Mouse (Mus musculus) midbrain, embryonic 12.5 days (tissue): Measurements from ENCODE around the gene Cdkl1. TPM values are rescaled to one million over a fixed set of nuclear protein-coding genes. Genes with fewer than 3 reads are reported as not detected.

Experiments
- ATAC-seq: fragments of 200-750 bp; cut with Nextera tagmentation; 2 replicates; pipeline ENCODE4 v1.8.0; 2017; ENCODE audit warnings: low read depth, moderate TSS enrichment, moderate library complexity; ENCODE audit not compliant: low FRiP score
- H3K27ac ChIP-seq: fragments of 300-500 bp; sonication (generic); replicated peaks from 2 replicates; pipeline ENCODE4 v1.5.1; 2016; ENCODE audit warnings: mild to moderate bottlenecking
- H3K27me3 ChIP-seq: fragments of 300-500 bp; sonication (generic); 2 replicates; pipeline ENCODE4 v1.6.1; 2016; ENCODE audit warnings: mild to moderate bottlenecking
- H3K36me3 ChIP-seq: fragments of 300-500 bp; sonication (generic); 2 replicates; pipeline ENCODE4 v1.6.1; 2016
- H3K4me1 ChIP-seq: fragments of 300-500 bp; sonication (generic); 2 replicates; pipeline ENCODE4 v1.6.1; 2016
- H3K4me2 ChIP-seq: fragments of 300-500 bp; sonication (generic); replicated peaks from 2 replicates; pipeline ENCODE4 v1.6.1; 2016; ENCODE audit warnings: mild to moderate bottlenecking, moderate library complexity
- H3K4me3 ChIP-seq: fragments of 300-500 bp; sonication (generic); 2 replicates; pipeline ENCODE4 v1.5.1; 2016; ENCODE audit warnings: mild to moderate bottlenecking
- H3K9ac ChIP-seq: fragments of 300-500 bp; sonication (generic); replicated peaks from 2 replicates; pipeline ENCODE4 v1.6.1; 2016; ENCODE audit warnings: mild to moderate bottlenecking, moderate library complexity
- H3K9me3 ChIP-seq: fragments of 300-500 bp; sonication (generic); 2 replicates; pipeline ENCODE4 v1.6.1; 2016; ENCODE audit warnings: mild to moderate bottlenecking
- WGBS: fragments of 180-500 bp; shearing (Covaris S2); methylation state at CpG from one replicate; pipeline ENCODE4 v1.1.7; 2016; 5-methylcytosine and 5-hydroxymethylcytosine counted together
- microRNA counts: library from miRNA; unstranded; fragments of <30 nt; microRNA quantifications from one replicate; lab custom pipeline; 2017
- microRNA-seq: library from miRNA; unstranded; fragments of <30 nt; microRNA quantifications from one replicate; pipeline ENCODE4, GENCODE M21; 2017
- polyA plus RNA-seq: library from polyadenylated mRNA; unstranded; fragments of >200 nt; fragmentation: Nextera tagmentation; extraction: Ambion mirVana; gene quantifications from 2 replicates; pipeline ENCODE4 v1.2.1, GENCODE M21; 2016

Gene Cdkl1
- polyA plus RNA-seq, 1 experiment from 2014 or later: 1.1 TPM

DNA sequence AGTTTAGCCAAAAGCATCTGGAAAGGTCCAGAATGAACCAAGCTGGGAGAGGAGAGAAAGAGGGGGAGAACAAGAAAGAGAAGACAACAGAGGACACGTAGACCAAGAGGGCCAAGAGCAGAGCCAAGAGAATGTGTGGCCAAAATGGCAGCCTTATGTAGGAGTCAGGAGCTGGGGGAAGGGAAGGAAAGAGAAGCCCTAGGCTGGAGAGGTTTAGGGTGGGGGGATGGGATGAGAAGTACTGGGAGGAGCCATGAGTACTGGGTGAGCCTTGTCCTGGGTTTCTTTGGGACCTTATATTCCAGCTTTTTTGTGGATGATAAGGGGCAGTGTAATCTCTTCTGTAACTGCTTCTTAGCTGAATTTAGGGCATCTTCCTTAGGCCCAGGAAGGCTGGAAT lies 61.8 kb downstream of the Cdkl1 start:
- WGBS: 96% methylated on average over 1 of the region's 1 CpGs
- ATAC-seq: no peak

DNA sequence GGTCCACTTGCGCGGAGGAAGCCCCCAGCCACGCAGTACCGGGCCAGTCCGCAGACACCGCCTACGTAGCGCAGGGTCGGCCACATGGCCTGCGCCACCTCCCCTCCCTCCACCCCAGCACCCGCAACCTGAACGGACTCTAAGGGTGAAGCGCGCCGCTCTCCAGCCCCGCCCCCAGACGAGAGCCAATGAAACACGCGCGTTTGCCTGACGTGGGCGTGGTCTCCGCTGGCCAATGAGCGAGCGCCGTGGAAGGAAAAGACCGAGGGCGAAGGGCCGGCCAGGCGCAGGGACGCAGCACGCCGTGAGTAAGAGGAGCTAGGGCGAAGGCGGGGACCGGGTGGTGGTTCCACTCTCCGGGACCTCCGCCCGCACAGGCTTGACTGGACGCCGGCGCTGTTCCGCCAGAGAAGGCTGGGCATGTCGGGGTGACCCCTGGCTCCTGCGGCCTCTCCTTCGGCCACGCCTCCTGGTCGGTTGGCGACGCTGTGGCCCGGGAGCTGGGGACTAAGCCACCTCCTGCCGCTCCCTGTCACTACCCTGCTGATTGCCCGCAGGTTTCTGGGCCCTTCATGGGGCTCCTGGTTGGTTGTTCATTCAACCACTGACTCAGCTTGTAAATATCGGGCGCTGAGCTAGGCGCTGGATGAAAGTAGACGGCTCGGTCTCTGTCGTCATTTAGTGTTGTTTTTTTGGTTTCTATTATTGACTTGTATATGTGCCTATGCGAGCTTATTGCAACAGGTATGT lies 66.2 kb downstream of the Cdkl1 start, which contains the start of the genes L2hgdh and Atp5s:
Gene L2hgdh (minus strand): TSS at position 163 of the 750 bp plus-strand sequence.
Gene Atp5s (plus strand): TSS at position 240 of the 750 bp plus-strand sequence.
- H3K27me3 ChIP-seq: no peaks in the 10 kb centered on the region
- peak within 1 kb of the TSS; percentile 67 for H3K9ac ChIP-seq
- peaks cover 7% of the 10 kb centered on the region for H3K36me3 ChIP-seq
- peak within 1 kb of the TSS; percentile 87 for H3K4me2 ChIP-seq
- peak; percentile 97 for ATAC-seq
- H3K4me1 ChIP-seq: peaks cover 16% of the 10 kb centered on the region
- 1% methylated on average over 60 of the region's 60 CpGs for WGBS
- peak within 1 kb of the TSS; percentile 86 for H3K27ac ChIP-seq
- no peaks in the 10 kb centered on the region; the same call in 1 of the 2 replicates for H3K9me3 ChIP-seq
- peak within 1 kb of the TSS; percentile 64 for H3K4me3 ChIP-seq

More for the DNA sequence above, 61.8 kb downstream of the Cdkl1 start:
- Histone ChIP-seq H3K4me1 (peaks cover 7% of the 10 kb centered on the region), H3K27me3 (no peaks in the 10 kb centered on the region), H3K4me3 (no peak overlapping the region), H3K9ac (no peak overlapping the region), H3K36me3 (no peaks in the 10 kb centered on the region), H3K4me2 (no peak overlapping the region), H3K9me3 (no peaks in the 10 kb centered on the region), H3K27ac (no peak overlapping the region)

- peaks cover 14% of the 10 kb centered on the region for H3K36me3 ChIP-seq
- H3K9me3 ChIP-seq: peaks cover 7% of the 10 kb centered on the region
- 3% methylated on average over 24 of the region's 24 CpGs for WGBS
- H3K9ac ChIP-seq: peak overlapping the region; percentile 64
- H3K27ac ChIP-seq: no peak overlapping the region
- peak overlapping the region; percentile 87 for H3K4me2 ChIP-seq
- no peaks in the 10 kb centered on the region for H3K27me3 ChIP-seq
- H3K4me1 ChIP-seq: peaks cover 16% of the 10 kb centered on the region
- ATAC-seq: 0 out of 2 replicates have a peak, but pooled peaks have one; percentile 0
- peak overlapping the region; percentile 64 for H3K4me3 ChIP-seq
Measured at GRCm38 (mm10) chr12:69724018-69724710, 66.9 kb downstream of the Cdkl1 start.

DNA sequence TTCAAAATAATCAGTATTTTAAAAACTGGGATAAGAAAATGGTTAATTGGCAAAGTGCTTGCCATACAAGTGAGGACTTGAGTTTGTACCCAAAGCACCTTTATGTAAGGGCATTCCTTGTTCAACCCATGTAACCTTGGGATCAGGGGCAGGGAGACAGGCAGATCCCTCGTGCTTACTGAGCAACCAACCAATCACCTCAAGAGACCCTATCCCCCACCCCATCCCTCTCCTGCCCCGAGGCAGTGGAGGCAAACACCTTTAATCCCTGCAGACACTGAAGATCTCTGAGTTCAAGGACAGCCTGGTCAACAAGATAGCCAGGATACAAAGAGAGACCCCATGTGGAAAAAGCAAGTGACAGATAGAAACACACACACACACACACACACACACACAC lies 67.7 kb downstream of the Cdkl1 start:
- peaks cover 13% of the 10 kb centered on the region for H3K9me3 ChIP-seq
- 56% methylated on average over 2 of the region's 2 CpGs for WGBS
- peaks cover 16% of the 10 kb centered on the region for H3K4me1 ChIP-seq
- no peaks in the 10 kb centered on the region for H3K27me3 ChIP-seq
- H3K27ac ChIP-seq: no peak overlapping the region
- H3K9ac ChIP-seq: no peak overlapping the region
- H3K36me3 ChIP-seq: peaks cover 20% of the 10 kb centered on the region
- H3K4me3 ChIP-seq: no peak overlapping the region; the same call in 1 of the 2 replicates
- ATAC-seq: no peak
- peak overlapping the region; percentile 87 for H3K4me2 ChIP-seq

GRCm38 (mm10) chr12:69722857-69723256 lies 68.2 kb downstream of the Cdkl1 start:
- Histone ChIP-seq H3K27ac (no peak overlapping the region), H3K4me2 (no peak overlapping the region), H3K27me3 (no peaks in the 10 kb centered on the region), H3K9me3 (peaks cover 15% of the 10 kb centered on the region), H3K9ac (no peak overlapping the region), H3K36me3 (peaks cover 24% of the 10 kb centered on the region), H3K4me3 (no peak overlapping the region), H3K4me1 (peaks cover 16% of the 10 kb centered on the region)
- WGBS: 92% methylated on average over 3 of the region's 3 CpGs
- ATAC-seq: no peak

- no peaks in the 10 kb centered on the region for H3K27me3 ChIP-seq
- H3K4me2 ChIP-seq: no peak overlapping the region
- H3K36me3 ChIP-seq: peaks cover 9% of the 10 kb centered on the region
- H3K4me3 ChIP-seq: no peak overlapping the region
- ATAC-seq: no peak
- H3K9ac ChIP-seq: no peak overlapping the region
- no peak overlapping the region for H3K27ac ChIP-seq
- peaks cover 3% of the 10 kb centered on the region; the same call in 1 of the 2 replicates for H3K9me3 ChIP-seq
- no peaks in the 10 kb centered on the region for H3K4me1 ChIP-seq
Measured at GRCm38 (mm10) chr12:69713628-69714027, 77.4 kb downstream of the Cdkl1 start.

DNA sequence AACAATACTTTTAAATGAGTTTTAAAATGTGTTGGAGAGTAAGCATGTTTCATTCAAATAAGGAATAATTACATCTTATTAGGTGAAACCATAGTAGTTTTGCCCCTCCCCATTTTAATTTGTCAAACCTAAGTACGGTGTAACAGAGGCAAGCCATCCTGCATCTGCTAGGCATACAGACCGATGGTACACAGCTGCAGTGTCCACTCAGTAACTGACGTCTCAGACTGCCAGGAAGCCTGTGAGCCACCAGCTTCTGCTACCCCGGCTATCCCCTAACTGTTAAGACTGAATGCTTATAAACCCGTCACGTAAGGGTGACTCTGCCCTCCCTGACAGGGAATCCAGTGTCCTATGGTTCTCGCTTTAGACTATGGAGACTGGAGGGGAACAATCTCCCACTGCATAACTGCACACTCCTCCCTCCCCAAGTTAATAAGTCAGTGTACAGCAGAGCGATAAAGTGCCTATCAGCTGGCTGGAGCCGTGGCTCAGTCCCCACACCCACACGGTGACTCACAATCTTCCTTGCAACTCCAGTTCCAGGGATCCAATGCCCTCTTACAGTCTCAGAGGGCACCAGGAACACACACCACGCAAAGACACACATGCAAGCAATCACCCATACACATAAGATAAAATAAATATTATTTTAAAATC lies 86.1 kb downstream of the Cdkl1 start:
- no peak overlapping the region for H3K27ac ChIP-seq
- H3K27me3 ChIP-seq: no peaks in the 10 kb centered on the region
- no peak overlapping the region for H3K4me3 ChIP-seq
- no peak overlapping the region for H3K4me2 ChIP-seq
- H3K36me3 ChIP-seq: peaks cover 4% of the 10 kb centered on the region; the same call in 1 of the 2 replicates
- H3K4me1 ChIP-seq: no peaks in the 10 kb centered on the region
- no peak overlapping the region for H3K9ac ChIP-seq
- 90% methylated on average over 11 of the region's 11 CpGs for WGBS
- no peaks in the 10 kb centered on the region for H3K9me3 ChIP-seq
- no peak for ATAC-seq

DNA sequence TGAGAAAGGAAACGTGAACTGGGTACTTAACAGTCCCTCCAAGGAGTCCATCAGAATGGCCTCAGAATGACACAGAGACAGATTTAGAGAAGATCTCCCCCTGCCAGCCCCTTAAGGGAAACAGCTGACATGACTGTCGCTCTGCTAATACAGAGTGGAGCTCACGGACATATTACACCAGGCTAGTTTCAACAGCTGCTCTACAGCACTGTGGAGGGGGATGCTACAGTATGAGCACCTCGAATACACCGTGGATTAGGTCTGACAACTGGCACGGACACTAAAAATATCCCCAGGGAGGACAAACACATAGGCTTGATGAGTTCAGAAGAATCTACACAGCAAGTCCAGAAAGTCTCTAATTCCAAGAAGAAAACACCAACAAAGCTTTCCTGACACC lies 92.7 kb downstream of the Cdkl1 start:
- Histone ChIP-seq H3K4me1 (no peaks in the 10 kb centered on the region), H3K4me3 (no peak overlapping the region), H3K27me3 (no peaks in the 10 kb centered on the region), H3K4me2 (no peak overlapping the region), H3K9me3 (no peaks in the 10 kb centered on the region), H3K27ac (no peak overlapping the region), H3K36me3 (0 out of 2 replicates have a peak, but pooled peaks cover 3% of the 10 kb centered on the region), H3K9ac (no peak overlapping the region)
- no peak for ATAC-seq
- WGBS: 89% methylated on average over 6 of the region's 6 CpGs

MicroRNAs within 50 kb of the gene (microRNA counts, 519-probe panel; counts per million panel counts)
- not detected for microRNA mmu-miR-681 (lab: Ali Mortazavi, UCI)

Small RNA genes lying within 50 kb of the gene (microRNA-seq; reads per million reads assigned to microRNA genes)
- gene Mir681: not detected

Other genes with a start within 250 kb of the Cdkl1 start
- gene Vcpkmt, start 208.2 kb downstream of the Cdkl1 start, polyA plus RNA-seq: 18.7 and 19.0 TPM in 2 replicates
- 12.1 and 12.4 TPM in 2 replicates for gene Sos2, start 109.4 kb downstream of the Cdkl1 start, polyA plus RNA-seq
- 12.4 and 13.5 TPM in 2 replicates for gene L2hgdh, start 66.4 kb downstream of the Cdkl1 start, polyA plus RNA-seq
- 19.2 and 24.6 TPM in 2 replicates for gene Atp5s, start 66.3 kb downstream of the Cdkl1 start, polyA plus RNA-seq
- gene Atl1, start 101.3 kb upstream of the Cdkl1 start, polyA plus RNA-seq: 75.0 and 78.6 TPM in 2 replicates
- gene Map4k5, start 101.9 kb upstream of the Cdkl1 start, polyA plus RNA-seq: 33.4 and 37.2 TPM in 2 replicates
- 7.3 and 8.1 TPM in 2 replicates for gene Sav1, start 195.7 kb upstream of the Cdkl1 start, polyA plus RNA-seq